Mouse (Mus musculus) ovary, postnatal 14 days (tissue): ENCODE results near the gene S100a3.
A peak's percentile ranks its signal among the peaks of the same experiment; 100 is the strongest.

Source experiments
- DNase-seq: peaks from one replicate; pipeline ENCODE4 v3.0.0; 2022; ENCODE audit warnings: low spot score

S100a3 gene

DNA sequence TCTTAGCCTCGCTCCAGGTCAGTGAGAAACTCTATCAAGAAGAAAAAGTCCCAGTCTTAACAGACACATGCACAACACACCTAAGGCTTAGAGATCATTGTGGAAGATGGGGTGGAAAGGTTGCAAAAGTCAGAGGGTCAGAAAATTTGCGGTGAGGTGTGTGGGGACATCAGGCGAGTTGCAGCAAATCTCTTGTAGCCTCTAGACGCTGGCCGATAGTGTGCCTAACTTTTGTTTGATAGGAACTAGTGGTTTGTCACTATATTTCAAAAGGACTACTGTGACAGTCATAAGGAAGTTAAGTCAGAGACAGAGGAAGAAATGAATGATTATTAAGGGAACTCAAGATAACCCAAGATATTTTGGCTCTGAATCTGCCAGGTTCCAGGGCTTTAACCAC lies 67.0 kb downstream of the S100a3 start:
- no peak for DNase-seq

DNA sequence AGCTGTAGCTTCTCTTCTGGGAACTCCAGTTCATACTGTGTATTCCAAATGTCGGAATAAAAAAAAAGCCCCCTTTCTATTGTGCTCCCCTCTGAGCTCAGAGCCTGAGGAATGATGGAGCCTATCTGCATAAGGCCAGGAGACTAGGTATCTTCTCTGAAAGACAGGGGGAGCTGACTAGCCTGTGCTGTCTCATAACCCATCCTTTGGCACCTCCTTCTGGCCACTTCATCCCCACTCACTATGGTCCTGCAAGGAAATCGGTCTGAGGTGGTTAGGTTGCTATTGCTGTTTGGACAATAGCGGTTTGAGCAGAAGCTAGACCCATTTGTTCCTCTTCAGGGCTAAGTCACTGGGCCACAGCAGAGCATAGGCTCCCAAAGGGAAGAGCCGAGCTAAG lies 67.4 kb downstream of the S100a3 start:
- no peak for DNase-seq

DNA sequence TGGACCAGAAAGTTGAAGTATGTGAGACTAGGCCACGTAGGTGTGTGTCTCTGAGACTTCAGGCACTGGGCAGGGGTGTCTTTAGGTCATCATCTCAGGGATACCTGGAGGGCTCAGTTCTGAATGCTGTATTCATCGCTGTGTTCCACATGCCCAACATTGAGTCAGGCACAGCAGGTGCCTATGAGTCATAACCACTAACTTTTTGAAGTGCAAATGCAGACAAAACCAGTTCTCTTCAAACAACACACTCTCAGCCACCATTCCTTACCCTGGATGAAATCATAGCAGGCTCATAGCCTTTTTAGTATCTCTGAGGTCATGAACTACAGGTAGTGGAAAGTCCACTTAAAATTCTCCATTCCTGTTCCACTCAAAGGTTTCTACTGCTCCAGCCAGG lies 68.9 kb downstream of the S100a3 start:
- DNase-seq = no peak

DNA sequence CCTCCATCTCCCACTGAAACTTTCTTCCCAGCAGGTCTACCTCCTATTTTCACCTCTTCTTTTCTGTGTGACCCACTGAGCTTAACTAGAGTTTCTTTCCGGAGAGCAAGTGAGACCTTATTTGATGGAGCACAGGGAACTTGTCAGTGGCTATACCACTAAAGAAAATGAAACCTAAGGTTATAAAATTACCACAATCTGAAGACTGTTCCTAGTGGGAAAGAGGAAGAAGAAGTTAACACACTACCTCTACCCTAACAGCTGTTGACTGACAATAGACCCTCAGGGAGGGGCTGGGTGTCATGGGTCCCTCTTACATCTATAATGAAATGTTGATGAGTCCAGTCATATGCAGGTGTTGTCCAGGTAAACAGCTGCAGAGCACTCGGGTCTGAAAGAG lies 71.6 kb downstream of the S100a3 start:
- no peak for DNase-seq

DNA sequence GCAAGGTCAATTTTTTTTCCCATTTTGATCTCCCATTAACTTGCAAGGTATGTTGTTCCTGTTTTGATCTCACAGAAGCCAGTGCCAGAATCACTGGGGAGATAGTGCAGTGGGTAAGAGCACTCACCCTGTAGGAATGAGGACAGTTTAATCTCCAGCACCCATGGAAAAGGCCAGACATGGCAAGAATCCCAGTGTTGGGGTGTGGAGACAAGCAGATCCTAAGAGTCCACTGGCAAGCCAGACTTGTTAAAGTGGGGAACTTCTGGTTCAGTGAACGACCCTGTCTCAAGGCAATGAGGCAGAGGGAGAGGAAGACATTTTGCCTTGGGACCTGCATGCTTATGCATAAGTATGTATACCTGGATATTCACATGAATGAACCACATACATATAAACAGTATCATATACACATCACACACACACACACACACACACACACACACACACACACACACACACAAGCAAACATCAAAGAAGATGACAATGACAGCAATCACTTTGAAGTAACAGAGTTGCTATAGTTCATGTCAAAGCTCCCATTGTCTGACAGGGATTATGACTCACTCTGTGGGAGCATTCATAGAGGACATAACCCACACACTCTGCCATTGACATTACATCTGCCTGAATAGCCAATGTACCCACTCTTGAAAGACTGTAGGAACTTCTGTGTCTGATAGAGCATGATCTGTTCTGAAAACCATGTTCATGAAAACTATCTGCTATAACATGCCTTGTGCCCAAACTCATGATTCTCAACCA lies 78.3 kb downstream of the S100a3 start:
- no peak for DNase-seq

DNA sequence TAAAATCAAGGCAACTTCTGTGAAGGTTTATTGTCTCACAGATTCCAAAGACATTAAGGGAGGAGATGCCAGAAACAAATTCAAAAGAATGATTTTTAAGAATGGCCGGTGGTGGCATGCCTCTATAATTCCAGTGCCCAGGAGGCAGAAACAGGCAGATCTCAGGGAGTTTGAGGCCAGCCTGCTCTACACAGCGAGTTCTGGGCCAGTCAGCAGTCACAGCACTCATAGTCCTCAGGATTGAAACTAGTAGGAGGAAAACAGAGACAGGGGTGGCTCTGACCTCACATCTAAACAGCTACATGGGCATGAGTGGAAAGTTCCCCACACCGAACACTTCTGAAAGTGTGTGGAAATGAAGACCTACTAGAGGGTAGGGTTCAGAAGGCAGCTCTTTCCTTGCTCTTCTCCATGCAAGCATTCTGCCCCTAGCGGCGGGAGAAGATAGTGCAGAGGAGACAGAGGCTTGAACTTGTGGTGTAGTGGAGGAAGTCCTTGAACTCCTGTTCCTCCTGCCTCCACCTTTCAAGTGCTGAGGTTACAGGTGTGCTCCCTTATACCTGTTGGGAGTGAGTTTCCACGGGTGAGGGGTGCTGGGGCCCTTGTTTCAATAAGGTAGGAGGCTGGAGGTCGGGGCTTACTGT lies 79.3 kb downstream of the S100a3 start:
- no peak for DNase-seq

DNA sequence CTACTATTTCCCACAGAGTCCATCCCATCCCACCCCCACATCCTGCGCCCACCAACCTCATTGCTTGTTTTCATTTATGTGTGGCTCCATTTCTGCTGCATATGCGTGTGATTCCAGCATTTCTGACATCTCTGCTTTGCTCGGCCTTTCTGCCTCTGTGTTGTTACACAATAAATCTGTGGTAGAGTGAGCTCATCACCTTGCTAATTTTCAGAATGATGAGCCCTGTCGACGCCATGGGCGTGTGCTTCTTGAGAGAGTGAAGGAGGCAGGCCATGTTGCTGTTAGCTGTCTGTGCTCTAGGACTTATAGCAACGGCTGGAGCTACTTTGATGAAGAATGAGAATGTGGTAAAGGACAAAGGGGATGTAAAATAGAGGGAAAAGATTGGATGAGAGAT lies 80.6 kb downstream of the S100a3 start:
- no peak for DNase-seq

DNA sequence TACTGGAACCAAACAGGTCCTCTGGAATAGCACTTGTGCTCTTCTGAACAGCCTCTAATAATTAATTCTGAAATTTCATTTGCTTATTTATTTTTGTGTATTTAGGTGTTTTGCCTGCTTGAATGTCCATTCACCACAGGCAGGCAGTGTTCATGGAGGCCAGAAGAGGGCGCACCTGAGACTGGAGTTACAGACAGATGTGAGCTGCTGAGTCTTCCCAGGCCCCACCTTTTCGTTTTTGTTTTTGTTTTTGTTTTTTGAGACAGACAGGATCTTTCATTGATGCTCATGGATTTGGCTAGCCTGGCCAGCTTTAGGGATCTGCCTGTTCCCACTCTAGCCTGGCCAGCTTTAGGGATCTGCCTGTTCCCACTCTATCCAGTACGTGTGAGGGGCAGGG lies 83.8 kb downstream of the S100a3 start:
- DNase-seq = peak; percentile 42

DNA sequence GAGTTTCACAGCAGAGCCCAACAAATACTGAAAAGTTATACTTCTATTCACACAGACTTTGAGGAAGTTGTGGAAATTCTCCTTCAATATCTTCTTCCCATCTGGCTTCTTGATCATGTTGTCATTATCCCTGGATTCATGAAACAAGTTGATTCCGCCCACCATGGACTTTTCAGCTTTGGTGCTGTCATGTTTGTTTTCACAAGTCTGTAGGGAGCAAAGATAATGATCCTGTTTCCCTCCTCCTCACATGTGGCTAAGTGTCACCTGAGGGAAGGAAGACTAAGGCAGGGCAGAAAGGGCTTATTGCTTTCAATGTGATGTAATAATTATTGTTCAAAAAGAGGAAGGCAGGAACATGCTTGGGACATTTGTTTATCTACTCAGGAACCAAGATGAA lies 86.9 kb downstream of the S100a3 start:
- DNase-seq = no peak

DNA sequence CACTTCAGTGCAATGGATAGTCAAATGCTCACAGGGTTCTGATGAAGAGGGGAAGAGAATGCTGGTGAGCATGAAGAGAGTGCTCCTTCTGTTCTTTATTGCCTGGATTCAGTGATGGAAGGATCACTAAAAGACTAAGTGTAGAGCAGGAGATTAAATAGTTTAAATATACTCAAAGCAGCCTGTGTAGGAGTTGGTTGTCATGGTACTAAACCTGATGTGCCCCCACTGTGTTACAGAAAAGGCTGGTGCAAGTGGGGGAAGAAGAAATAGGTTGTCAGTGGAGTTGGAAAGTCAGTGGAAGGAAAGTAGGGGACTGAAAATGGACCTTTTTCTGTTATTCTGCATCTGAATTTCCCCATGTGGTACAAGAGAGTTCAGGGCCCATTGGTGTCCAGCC lies 88.6 kb downstream of the S100a3 start:
- no peak for DNase-seq

DNA sequence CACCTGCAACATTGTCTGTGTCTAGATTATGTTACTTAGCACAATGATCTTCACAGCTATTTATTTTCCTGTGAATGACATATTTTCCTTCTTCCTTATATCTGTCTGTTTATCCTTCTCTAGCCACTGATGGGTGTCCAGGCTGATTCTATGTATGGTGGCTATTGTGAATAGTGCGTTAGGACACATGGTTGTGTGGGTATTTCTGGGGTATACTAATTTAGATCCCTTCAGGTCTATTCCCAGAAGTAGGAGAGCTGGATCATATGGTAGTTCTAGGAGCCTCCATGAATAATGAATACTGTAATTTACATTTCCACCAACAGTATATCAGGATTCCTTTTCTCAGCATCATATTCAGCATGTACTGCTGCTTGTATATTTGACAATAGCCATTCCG lies 89.5 kb downstream of the S100a3 start:
- DNase-seq = no peak
